Mouse (Mus musculus): Measurements from ENCODE around the gene Mrrf. TPM values are rescaled to one million over a fixed set of nuclear protein-coding genes. Genes with fewer than 3 reads are reported as not detected.
"Not testable (repeated sequence)": the region's sequence is repeated elsewhere in the genome, so short reads cannot be mapped to it uniquely, and the experiment has no call there.

Mrrf gene
- polyA plus RNA-seq, 1 experiment from 2014 or later, result 39.3 TPM

GRCm38 (mm10) chr2:36148876-36149365, 12.7 kb downstream of the Mrrf start:
- Histone ChIP-seq H3K9ac (replicated peaks; ENCODE audit: low read length) (no peak overlapping the region), H3K4me2 (ENCODE audit: low read depth, low read length) (no peak overlapping the region), H3K27me3 (ENCODE audit: control insufficient read depth, insufficient read depth, low read length) (no peaks in the 10 kb centered on the region)

GRCm38 (mm10) chr2:36152401-36152800, 16.2 kb downstream of the Mrrf start:
- not testable (repeated sequence) for DNase-seq (ENCODE audit: low spot score); H3K27ac ChIP-seq (replicated peaks; ENCODE audit: low read depth, low read length); H3K4me2 ChIP-seq (ENCODE audit: low read depth, low read length); H3K9me3 ChIP-seq (replicated peaks; ENCODE audit: control insufficient read depth, low read length); H3K9ac ChIP-seq (replicated peaks; ENCODE audit: low read length); H3K4me1 ChIP-seq (ENCODE audit: control insufficient read depth, insufficient read depth, low read length); H3K27me3 ChIP-seq (ENCODE audit: control insufficient read depth, insufficient read depth, low read length); H3K36me3 ChIP-seq (replicated peaks; ENCODE audit: control insufficient read depth, insufficient read depth, low read depth, low read length); ATAC-seq (replicated peaks; ENCODE audit: insufficient number of reproducible peaks, low FRiP score, low TSS enrichment, low read depth); H3K4me3 ChIP-seq (ENCODE audit: low read depth, low read length)
- 94% methylated on average over 4 of the region's 4 CpGs for WGBS

More at GRCm38 (mm10) chr2:36148876-36149365, 12.7 kb downstream of the Mrrf start:
- H3K36me3 ChIP-seq (replicated peaks; ENCODE audit: control insufficient read depth, insufficient read depth, low read depth, low read length), result no peaks in the 10 kb centered on the region
- ATAC-seq (replicated peaks; ENCODE audit: insufficient number of reproducible peaks, low FRiP score, low TSS enrichment, low read depth), result peak; percentile 31; the same call in 1 of the 2 replicates
- no peak overlapping the region for H3K4me3 ChIP-seq (ENCODE audit: low read depth, low read length)
- peaks cover 5% of the 10 kb centered on the region for H3K4me1 ChIP-seq (ENCODE audit: control insufficient read depth, insufficient read depth, low read length)
- peak; percentile 73 for DNase-seq (ENCODE audit: low spot score)
- 25% methylated on average over 7 of the region's 7 CpGs for WGBS
- H3K27ac ChIP-seq (replicated peaks; ENCODE audit: low read depth, low read length), result no peak overlapping the region
- no peaks in the 10 kb centered on the region for H3K9me3 ChIP-seq (replicated peaks; ENCODE audit: control insufficient read depth, low read length)

GRCm38 (mm10) chr2:36157461-36157860, 21.3 kb downstream of the Mrrf start:
- ATAC-seq (replicated peaks; ENCODE audit: insufficient number of reproducible peaks, low FRiP score, low TSS enrichment, low read depth) (no peak), DNase-seq (ENCODE audit: low spot score) (no peak)
- no peaks in the 10 kb centered on the region; the same call in none of the 2 replicates for H3K4me1 ChIP-seq (ENCODE audit: control insufficient read depth, insufficient read depth, low read length)
- H3K4me3 ChIP-seq (ENCODE audit: low read depth, low read length), result no peak overlapping the region
- no peak overlapping the region for H3K9ac ChIP-seq (replicated peaks; ENCODE audit: low read length)
- no peaks in the 10 kb centered on the region; the same call in 1 of the 2 replicates for H3K36me3 ChIP-seq (replicated peaks; ENCODE audit: control insufficient read depth, insufficient read depth, low read depth, low read length)
- WGBS, result 75% methylated on average over 1 of the region's 1 CpGs
- H3K27me3 ChIP-seq (ENCODE audit: control insufficient read depth, insufficient read depth, low read length), result no peaks in the 10 kb centered on the region
- no peaks in the 10 kb centered on the region for H3K9me3 ChIP-seq (replicated peaks; ENCODE audit: control insufficient read depth, low read length)
- H3K27ac ChIP-seq (replicated peaks; ENCODE audit: low read depth, low read length), result no peak overlapping the region
- no peak overlapping the region for H3K4me2 ChIP-seq (ENCODE audit: low read depth, low read length)

- Histone ChIP-seq H3K9me3 (replicated peaks; ENCODE audit: control insufficient read depth, low read length) (no peaks in the 10 kb centered on the region), H3K36me3 (replicated peaks; ENCODE audit: control insufficient read depth, insufficient read depth, low read depth, low read length) (no peaks in the 10 kb centered on the region; the same call in 1 of the 2 replicates), H3K4me2 (ENCODE audit: low read depth, low read length) (no peak overlapping the region), H3K9ac (replicated peaks; ENCODE audit: low read length) (no peak overlapping the region), H3K27ac (replicated peaks; ENCODE audit: low read depth, low read length) (no peak overlapping the region), H3K27me3 (ENCODE audit: control insufficient read depth, insufficient read depth, low read length) (no peaks in the 10 kb centered on the region), H3K4me3 (ENCODE audit: low read depth, low read length) (no peak overlapping the region), H3K4me1 (ENCODE audit: control insufficient read depth, insufficient read depth, low read length) (no peaks in the 10 kb centered on the region; the same call in none of the 2 replicates)
- WGBS, result 40% methylated on average over 4 of the region's 4 CpGs
- DNase-seq (ENCODE audit: low spot score) (peak; percentile 63), ATAC-seq (replicated peaks; ENCODE audit: insufficient number of reproducible peaks, low FRiP score, low TSS enrichment, low read depth) (no peak; the same call in 1 of the 2 replicates)
Observed at GRCm38 (mm10) chr2:36159336-36159735, 23.1 kb downstream of the Mrrf start.

GRCm38 (mm10) chr2:36167990-36168618, 31.9 kb downstream of the Mrrf start:
- H3K27me3 ChIP-seq (ENCODE audit: control insufficient read depth, insufficient read depth, low read length), result no peaks in the 10 kb centered on the region
- no peak overlapping the region for H3K4me3 ChIP-seq (ENCODE audit: low read depth, low read length)
- no peaks in the 10 kb centered on the region for H3K9me3 ChIP-seq (replicated peaks; ENCODE audit: control insufficient read depth, low read length)
- H3K27ac ChIP-seq (replicated peaks; ENCODE audit: low read depth, low read length), result no peak overlapping the region
- ATAC-seq (replicated peaks; ENCODE audit: insufficient number of reproducible peaks, low FRiP score, low TSS enrichment, low read depth) (no peak), DNase-seq (ENCODE audit: low spot score) (no peak)
- no peaks in the 10 kb centered on the region for H3K4me1 ChIP-seq (ENCODE audit: control insufficient read depth, insufficient read depth, low read length)
- H3K9ac ChIP-seq (replicated peaks; ENCODE audit: low read length), result no peak overlapping the region
- H3K4me2 ChIP-seq (ENCODE audit: low read depth, low read length), result no peak overlapping the region
- 84% methylated on average over 1 of the region's 1 CpGs for WGBS
- no peaks in the 10 kb centered on the region for H3K36me3 ChIP-seq (replicated peaks; ENCODE audit: control insufficient read depth, insufficient read depth, low read depth, low read length)

GRCm38 (mm10) chr2:36169176-36169575, 33.0 kb downstream of the Mrrf start:
- no peak overlapping the region for H3K4me3 ChIP-seq (ENCODE audit: low read depth, low read length)
- H3K9ac ChIP-seq (replicated peaks; ENCODE audit: low read length), result no peak overlapping the region
- DNase-seq (ENCODE audit: low spot score) (no peak), ATAC-seq (replicated peaks; ENCODE audit: insufficient number of reproducible peaks, low FRiP score, low TSS enrichment, low read depth) (no peak)
- H3K4me1 ChIP-seq (ENCODE audit: control insufficient read depth, insufficient read depth, low read length), result no peaks in the 10 kb centered on the region
- WGBS, result 84% methylated on average over 4 of the region's 4 CpGs
- no peak overlapping the region for H3K27ac ChIP-seq (replicated peaks; ENCODE audit: low read depth, low read length)
- H3K4me2 ChIP-seq (ENCODE audit: low read depth, low read length), result no peak overlapping the region
- H3K9me3 ChIP-seq (replicated peaks; ENCODE audit: control insufficient read depth, low read length), result no peaks in the 10 kb centered on the region
- H3K36me3 ChIP-seq (replicated peaks; ENCODE audit: control insufficient read depth, insufficient read depth, low read depth, low read length), result no peaks in the 10 kb centered on the region
- no peaks in the 10 kb centered on the region for H3K27me3 ChIP-seq (ENCODE audit: control insufficient read depth, insufficient read depth, low read length)

GRCm38 (mm10) chr2:36172136-36172535, 35.9 kb downstream of the Mrrf start:
- Histone ChIP-seq H3K4me2 (ENCODE audit: low read depth, low read length) (no peak overlapping the region), H3K4me3 (ENCODE audit: low read depth, low read length) (no peak overlapping the region), H3K27me3 (ENCODE audit: control insufficient read depth, insufficient read depth, low read length) (no peaks in the 10 kb centered on the region), H3K9ac (replicated peaks; ENCODE audit: low read length) (no peak overlapping the region), H3K9me3 (replicated peaks; ENCODE audit: control insufficient read depth, low read length) (no peaks in the 10 kb centered on the region), H3K4me1 (ENCODE audit: control insufficient read depth, insufficient read depth, low read length) (no peaks in the 10 kb centered on the region), H3K36me3 (replicated peaks; ENCODE audit: control insufficient read depth, insufficient read depth, low read depth, low read length) (no peaks in the 10 kb centered on the region), H3K27ac (replicated peaks; ENCODE audit: low read depth, low read length) (no peak overlapping the region)
- 71% methylated on average over 4 of the region's 4 CpGs for WGBS
- no peak for DNase-seq (ENCODE audit: low spot score)
- ATAC-seq (replicated peaks; ENCODE audit: insufficient number of reproducible peaks, low FRiP score, low TSS enrichment, low read depth), result no peak

GRCm38 (mm10) chr2:36172574-36172973, 36.4 kb downstream of the Mrrf start:
- no peaks in the 10 kb centered on the region for H3K4me1 ChIP-seq (ENCODE audit: control insufficient read depth, insufficient read depth, low read length)
- H3K4me3 ChIP-seq (ENCODE audit: low read depth, low read length), result no peak overlapping the region
- H3K36me3 ChIP-seq (replicated peaks; ENCODE audit: control insufficient read depth, insufficient read depth, low read depth, low read length), result no peaks in the 10 kb centered on the region
- no peak overlapping the region for H3K27ac ChIP-seq (replicated peaks; ENCODE audit: low read depth, low read length)
- ATAC-seq (replicated peaks; ENCODE audit: insufficient number of reproducible peaks, low FRiP score, low TSS enrichment, low read depth) (no peak), DNase-seq (ENCODE audit: low spot score) (no peak)
- H3K9me3 ChIP-seq (replicated peaks; ENCODE audit: control insufficient read depth, low read length), result no peaks in the 10 kb centered on the region
- H3K27me3 ChIP-seq (ENCODE audit: control insufficient read depth, insufficient read depth, low read length), result no peaks in the 10 kb centered on the region
- H3K4me2 ChIP-seq (ENCODE audit: low read depth, low read length), result no peak overlapping the region
- WGBS, result 75% methylated on average over 3 of the region's 3 CpGs
- H3K9ac ChIP-seq (replicated peaks; ENCODE audit: low read length), result no peak overlapping the region
